In the genomic region with DNA sequence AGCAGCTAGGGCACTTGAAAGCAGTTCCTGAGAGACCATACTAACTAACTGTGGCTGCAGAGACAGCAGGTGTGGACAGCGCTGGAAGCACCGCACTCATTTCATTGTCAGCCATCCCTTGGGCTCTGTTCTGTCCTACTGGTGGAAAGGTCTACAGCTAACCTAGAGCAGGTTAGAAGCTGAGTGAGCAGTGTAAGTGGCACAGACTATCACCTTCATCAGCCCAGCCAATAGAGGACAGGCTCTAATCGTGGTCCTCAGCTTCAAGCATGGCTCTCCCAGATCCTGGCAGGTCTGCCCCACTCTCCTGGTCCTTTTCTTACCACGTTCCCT, we compare ENCODE assay signal across 8 mouse cellular contexts. TPM values are rescaled to one million over a fixed set of nuclear protein-coding genes. Genes with fewer than 3 reads are reported as not detected.
A peak's percentile ranks its signal among the peaks of the same experiment; 100 is the strongest.
DNase-seq lines count a peak whose midpoint lies in the region; ATAC-seq lines count a peak whose summit lies in the region.

No protein-coding gene starts in this region.

- peak; percentile 56; the same call in 1 of the 2 replicates for ATAC-seq in kidney, embryonic 15.5 days (replicated peaks; ENCODE audit: low FRiP score)
- no peak for ATAC-seq in intestine, embryonic 16.5 days
- peak; percentile 84 for ATAC-seq in midbrain, embryonic 15.5 days (replicated peaks)

- no peak overlapping the region for H3K27ac ChIP-seq in kidney, embryonic 15.5 days
- H3K27ac ChIP-seq in forebrain, embryonic 10.5 days: peak overlapping the region; percentile 68
- H3K27ac ChIP-seq in intestine, embryonic 16.5 days (ENCODE audit: low read length): no peak overlapping the region
- no peak overlapping the region for H3K27ac ChIP-seq in midbrain, embryonic 15.5 days

- no peak overlapping the region for H3K4me3 ChIP-seq in kidney, embryonic 15.5 days (replicated peaks)
- H3K4me3 ChIP-seq in forebrain, embryonic 10.5 days: peak overlapping the region; percentile 24; the same call in 1 of the 2 replicates
- no peak overlapping the region for H3K4me3 ChIP-seq in intestine, embryonic 16.5 days (ENCODE audit: low read length)
- no peak overlapping the region for H3K4me3 ChIP-seq in midbrain, embryonic 15.5 days

- H3K36me3 ChIP-seq in kidney, embryonic 15.5 days: no peaks in the 10 kb centered on the region
- no peaks in the 10 kb centered on the region for H3K36me3 ChIP-seq in forebrain, embryonic 10.5 days (replicated peaks)
- H3K36me3 ChIP-seq in intestine, embryonic 16.5 days (ENCODE audit: control insufficient read depth, insufficient read depth, low read length): no peaks in the 10 kb centered on the region
- H3K36me3 ChIP-seq in midbrain, embryonic 15.5 days (replicated peaks): no peaks in the 10 kb centered on the region

- H3K9ac ChIP-seq in kidney, embryonic 15.5 days: no peak overlapping the region
- no peak overlapping the region for H3K9ac ChIP-seq in intestine, embryonic 16.5 days (ENCODE audit: low read depth, low read length)
- no peak overlapping the region for H3K9ac ChIP-seq in midbrain, embryonic 15.5 days

- WGBS in kidney, embryonic 15.5 days: 64% methylated on average over 4 of the region's 4 CpGs
- WGBS in forebrain, embryonic 10.5 days: 68% methylated on average over 4 of the region's 4 CpGs
- 70% methylated on average over 4 of the region's 4 CpGs for WGBS in intestine, embryonic 16.5 days
- WGBS in midbrain, embryonic 15.5 days: 47% methylated on average over 4 of the region's 4 CpGs

- DNase-seq in kidney, adult 9 months: no peak
- no peak for DNase-seq in forebrain, embryonic 10.5 days (ENCODE audit: extremely low spot score, low spot score)
- DNase-seq in spleen, adult 18-20 months: no peak
- DNase-seq in layer of hippocampus, adult 11-12 months (ENCODE audit: low spot score): no peak
- DNase-seq in left cerebral cortex, adult 11 months (ENCODE audit: low spot score): no peak

- peaks cover 19% of the 10 kb centered on the region; the same call in 1 of the 2 replicates for H3K27me3 ChIP-seq in kidney, embryonic 15.5 days
- H3K27me3 ChIP-seq in forebrain, embryonic 10.5 days (ENCODE audit: poor library complexity, severe bottlenecking): no peaks in the 10 kb centered on the region
- no peaks in the 10 kb centered on the region for H3K27me3 ChIP-seq in intestine, embryonic 16.5 days (replicated peaks; ENCODE audit: control insufficient read depth, insufficient read depth, low read length)
- H3K27me3 ChIP-seq in midbrain, embryonic 15.5 days (replicated peaks): no peaks in the 10 kb centered on the region

- peaks cover 8% of the 10 kb centered on the region for H3K4me1 ChIP-seq in kidney, embryonic 15.5 days
- peaks cover 10% of the 10 kb centered on the region for H3K4me1 ChIP-seq in forebrain, embryonic 10.5 days
- peaks cover 7% of the 10 kb centered on the region; the same call in 1 of the 2 replicates for H3K4me1 ChIP-seq in intestine, embryonic 16.5 days (ENCODE audit: control insufficient read depth, insufficient read depth, low read length)
- peaks cover 9% of the 10 kb centered on the region for H3K4me1 ChIP-seq in midbrain, embryonic 15.5 days

- no peaks in the 10 kb centered on the region for H3K9me3 ChIP-seq in kidney, embryonic 15.5 days (replicated peaks)
- no peaks in the 10 kb centered on the region for H3K9me3 ChIP-seq in forebrain, embryonic 10.5 days
- no peaks in the 10 kb centered on the region for H3K9me3 ChIP-seq in intestine, embryonic 16.5 days (ENCODE audit: control insufficient read depth, low read length)
- H3K9me3 ChIP-seq in midbrain, embryonic 15.5 days: no peaks in the 10 kb centered on the region

- peak overlapping the region; percentile 35 for H3K4me2 ChIP-seq in kidney, embryonic 15.5 days
- peak overlapping the region; percentile 22; the same call in 1 of the 2 replicates for H3K4me2 ChIP-seq in intestine, embryonic 16.5 days (ENCODE audit: low read depth, low read length)
- H3K4me2 ChIP-seq in midbrain, embryonic 15.5 days: peak overlapping the region; percentile 40

RNA-seq across cellular contexts. Expression of a gene that starts 37.3 kb away (rescaled TPM):
- 67.8 and 68.0 TPM in 2 replicates for polyA plus RNA-seq in kidney, embryonic 15.5 days (2015; fragmentation: Nextera tagmentation; extraction: Ambion mirVana)
- 81.8 and 81.9 TPM in 2 replicates for polyA plus RNA-seq in forebrain, embryonic 10.5 days (2016; fragmentation: Nextera tagmentation; extraction: Ambion mirVana)
- polyA plus RNA-seq in intestine, embryonic 16.5 days (2015; fragmentation: Nextera tagmentation; extraction: Ambion mirVana): 58.8 and 66.4 TPM in 2 replicates
- polyA plus RNA-seq in midbrain, embryonic 15.5 days (2015; fragmentation: Nextera tagmentation; extraction: Ambion mirVana): 128 and 145 TPM in 2 replicates

RNA-seq across cellular contexts. Expression of a gene that starts 46.3 kb away (rescaled TPM):
- 0.45 and 0.52 TPM in 2 replicates for polyA plus RNA-seq in kidney, embryonic 15.5 days (2015; fragmentation: Nextera tagmentation; extraction: Ambion mirVana)
- 1.5 and 1.6 TPM in 2 replicates for polyA plus RNA-seq in forebrain, embryonic 10.5 days (2016; fragmentation: Nextera tagmentation; extraction: Ambion mirVana)
- polyA plus RNA-seq in intestine, embryonic 16.5 days (2015; fragmentation: Nextera tagmentation; extraction: Ambion mirVana): 0.43 and 0.54 TPM in 2 replicates
- 0.43 and 0.88 TPM in 2 replicates for polyA plus RNA-seq in midbrain, embryonic 15.5 days (2015; fragmentation: Nextera tagmentation; extraction: Ambion mirVana)
